Mouse (Mus musculus): ENCODE data around the gene Olfr629. TPM values are rescaled to one million over a fixed set of nuclear protein-coding genes. Genes with fewer than 3 reads are reported as not detected.
"Not testable (repeated sequence)": the region's sequence is repeated elsewhere in the genome, so short reads cannot be mapped to it uniquely, and the experiment has no call there.

Gene Olfr629
- polyA plus RNA-seq, 1 experiment from 2014 or later: not detected

DNA sequence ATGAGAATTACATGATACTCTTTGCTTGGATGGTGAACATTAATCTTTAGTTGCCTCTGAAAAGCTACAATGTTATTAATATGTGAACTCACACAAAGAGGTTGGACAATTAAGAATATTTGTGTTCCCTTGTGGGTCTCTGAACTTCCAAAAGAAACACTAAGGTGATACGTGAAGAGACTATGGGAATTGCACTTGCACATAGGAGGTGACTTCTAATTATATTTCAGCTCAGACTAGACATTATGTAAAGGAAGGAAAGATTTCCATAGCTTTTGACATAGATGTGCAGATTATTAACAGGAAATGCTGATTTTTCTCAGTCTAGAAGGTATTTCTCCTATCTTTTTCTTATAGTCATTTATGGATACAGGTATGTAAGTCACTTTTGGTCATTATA is 14.7 kb downstream of the Olfr629 start, which contains the start of gene Olfr628:
Gene Olfr628, plus strand, starts transcription at position 301 of the 400 bp plus-strand sequence.
- no peak within 1 kb of the TSS for H3K4me3 ChIP-seq (ENCODE audit: low read depth, low read length)
- no peaks in the 10 kb centered on the region for H3K4me1 ChIP-seq (replicated peaks; ENCODE audit: control insufficient read depth, insufficient read depth, low read length)
- DNase-seq (ENCODE audit: low spot score): no peak
- H3K9ac ChIP-seq (ENCODE audit: low read depth, low read length): no peak within 1 kb of the TSS
- no peak for ATAC-seq (replicated peaks; ENCODE audit: low FRiP score)
- H3K4me2 ChIP-seq: no peak within 1 kb of the TSS
- no peak within 1 kb of the TSS for H3K27ac ChIP-seq (ENCODE audit: low read depth, low read length)
- H3K27me3 ChIP-seq (replicated peaks; ENCODE audit: control insufficient read depth, insufficient read depth, low read length): no peaks in the 10 kb centered on the region
- 87% methylated on average over 1 of the region's 1 CpGs for WGBS
- no peaks in the 10 kb centered on the region for H3K36me3 ChIP-seq (ENCODE audit: control insufficient read depth, insufficient read depth, low read length)
- no peaks in the 10 kb centered on the region for H3K9me3 ChIP-seq (ENCODE audit: control insufficient read depth, low read length)

GRCm38 (mm10) chr7:103716398-103716797 is 28.3 kb downstream of the Olfr629 start:
- ATAC-seq (replicated peaks; ENCODE audit: low FRiP score); DNase-seq (ENCODE audit: low spot score); H3K9ac ChIP-seq (ENCODE audit: low read depth, low read length); H3K36me3 ChIP-seq (ENCODE audit: control insufficient read depth, insufficient read depth, low read length); H3K27ac ChIP-seq (ENCODE audit: low read depth, low read length); H3K9me3 ChIP-seq (ENCODE audit: control insufficient read depth, low read length); H3K4me2 ChIP-seq; H3K4me1 ChIP-seq (replicated peaks; ENCODE audit: control insufficient read depth, insufficient read depth, low read length); H3K4me3 ChIP-seq (ENCODE audit: low read depth, low read length); H3K27me3 ChIP-seq (replicated peaks; ENCODE audit: control insufficient read depth, insufficient read depth, low read length): not testable (repeated sequence)
- 92% methylated on average over 1 of the region's 1 CpGs for WGBS

DNA sequence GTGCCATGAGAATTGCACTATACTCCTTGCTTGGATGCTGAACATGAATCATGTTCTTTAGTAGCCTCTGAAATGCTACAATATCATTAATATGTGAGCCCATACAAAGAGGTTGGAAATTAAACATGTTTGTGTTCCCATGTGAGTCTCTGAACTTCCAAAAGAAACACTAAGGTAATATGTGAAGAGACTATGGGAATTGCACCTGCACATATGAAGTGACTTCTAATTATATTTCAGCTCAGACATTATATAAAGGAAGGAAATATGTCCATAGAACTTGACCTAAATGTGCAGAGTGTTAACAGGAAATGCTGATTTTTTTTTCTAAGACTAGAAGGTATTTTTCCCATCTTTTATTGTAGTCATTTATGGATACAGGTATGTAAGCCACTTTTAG is 30.4 kb downstream of the Olfr629 start, which contains the start of gene Olfr243:
Gene Olfr243, plus strand, starts transcription at position 301 of the 400 bp plus-strand sequence.
- Histone ChIP-seq H3K36me3 (ENCODE audit: control insufficient read depth, insufficient read depth, low read length) (no peaks in the 10 kb centered on the region), H3K4me2 (no peak within 1 kb of the TSS), H3K4me1 (replicated peaks; ENCODE audit: control insufficient read depth, insufficient read depth, low read length) (no peaks in the 10 kb centered on the region), H3K27me3 (replicated peaks; ENCODE audit: control insufficient read depth, insufficient read depth, low read length) (no peaks in the 10 kb centered on the region), H3K9ac (ENCODE audit: low read depth, low read length) (no peak within 1 kb of the TSS), H3K27ac (ENCODE audit: low read depth, low read length) (no peak within 1 kb of the TSS), H3K9me3 (ENCODE audit: control insufficient read depth, low read length) (no peaks in the 10 kb centered on the region), H3K4me3 (ENCODE audit: low read depth, low read length) (no peak within 1 kb of the TSS)
- DNase-seq (ENCODE audit: low spot score) (no peak), ATAC-seq (replicated peaks; ENCODE audit: low FRiP score) (no peak)

- 28% methylated on average over 2 of the region's 2 CpGs for WGBS
- peak; percentile 63 for ATAC-seq (replicated peaks; ENCODE audit: low FRiP score)
- no peaks in the 10 kb centered on the region for H3K9me3 ChIP-seq (ENCODE audit: control insufficient read depth, low read length)
- no peak overlapping the region for H3K4me2 ChIP-seq
- no peak for DNase-seq (ENCODE audit: low spot score)
- H3K27me3 ChIP-seq (replicated peaks; ENCODE audit: control insufficient read depth, insufficient read depth, low read length): no peaks in the 10 kb centered on the region
- no peaks in the 10 kb centered on the region for H3K4me1 ChIP-seq (replicated peaks; ENCODE audit: control insufficient read depth, insufficient read depth, low read length)
- no peak overlapping the region for H3K27ac ChIP-seq (ENCODE audit: low read depth, low read length)
- H3K4me3 ChIP-seq (ENCODE audit: low read depth, low read length): no peak overlapping the region
- H3K9ac ChIP-seq (ENCODE audit: low read depth, low read length): no peak overlapping the region
- H3K36me3 ChIP-seq (ENCODE audit: control insufficient read depth, insufficient read depth, low read length): no peaks in the 10 kb centered on the region
These were observed 32.7 kb downstream of the Olfr629 start for GRCm38 (mm10) chr7:103712024-103712423.

DNA sequence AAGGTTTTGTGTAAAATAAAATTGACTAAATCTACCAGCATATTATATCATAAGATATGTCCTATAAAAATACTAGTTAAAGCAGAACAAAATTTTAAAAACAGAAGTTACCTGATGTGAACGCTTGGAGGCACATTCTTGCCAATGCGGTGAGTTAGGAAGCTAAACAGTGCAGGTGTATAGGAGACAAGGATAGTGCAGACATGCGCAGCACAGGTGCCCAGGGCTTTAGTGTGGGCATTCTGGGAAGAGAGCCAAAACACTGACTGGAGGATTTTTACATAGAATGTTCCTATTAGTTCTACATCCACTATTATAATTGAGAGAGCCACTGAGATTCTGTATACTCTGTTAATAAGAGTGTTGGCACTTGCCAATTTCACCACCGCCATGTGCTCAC is 45.3 kb downstream of the Olfr629 start:
- ATAC-seq (replicated peaks; ENCODE audit: low FRiP score): no peak
- Histone ChIP-seq H3K4me3 (ENCODE audit: low read depth, low read length) (no peak overlapping the region), H3K27me3 (replicated peaks; ENCODE audit: control insufficient read depth, insufficient read depth, low read length) (no peaks in the 10 kb centered on the region), H3K4me2 (no peak overlapping the region), H3K27ac (ENCODE audit: low read depth, low read length) (no peak overlapping the region), H3K9ac (ENCODE audit: low read depth, low read length) (no peak overlapping the region), H3K9me3 (ENCODE audit: control insufficient read depth, low read length) (no peaks in the 10 kb centered on the region), H3K36me3 (ENCODE audit: control insufficient read depth, insufficient read depth, low read length) (no peaks in the 10 kb centered on the region), H3K4me1 (replicated peaks; ENCODE audit: control insufficient read depth, insufficient read depth, low read length) (no peaks in the 10 kb centered on the region)
- 85% methylated on average over 4 of the region's 4 CpGs for WGBS
- no peak for DNase-seq (ENCODE audit: low spot score)

Other genes with a start within 250 kb of the Olfr629 start
- gene Olfr609, start 246.9 kb downstream of the Olfr629 start, polyA plus RNA-seq (2014; fragmentation: Nextera tagmentation; extraction: Ambion mirVana): not detected in 2 replicates
- gene Olfr610, start 232.8 kb downstream of the Olfr629 start, polyA plus RNA-seq (2014; fragmentation: Nextera tagmentation; extraction: Ambion mirVana): not detected in 2 replicates
- not detected in 2 replicates for gene Olfr611, start 224.1 kb downstream of the Olfr629 start, polyA plus RNA-seq (2014; fragmentation: Nextera tagmentation; extraction: Ambion mirVana)
- not detected in 2 replicates for gene Olfr612, start 202.2 kb downstream of the Olfr629 start, polyA plus RNA-seq (2014; fragmentation: Nextera tagmentation; extraction: Ambion mirVana)
- not detected in 2 replicates for gene Olfr613, start 196.9 kb downstream of the Olfr629 start, polyA plus RNA-seq (2014; fragmentation: Nextera tagmentation; extraction: Ambion mirVana)
- not detected in 2 replicates for gene Olfr615, start 188.9 kb downstream of the Olfr629 start, polyA plus RNA-seq (2014; fragmentation: Nextera tagmentation; extraction: Ambion mirVana)
- not detected in 2 replicates for gene Olfr616, start 175.8 kb downstream of the Olfr629 start, polyA plus RNA-seq (2014; fragmentation: Nextera tagmentation; extraction: Ambion mirVana)
- not detected in 2 replicates for gene Olfr617, start 171.9 kb downstream of the Olfr629 start, polyA plus RNA-seq (2014; fragmentation: Nextera tagmentation; extraction: Ambion mirVana)
- not detected in 2 replicates for gene Olfr618, start 154.8 kb downstream of the Olfr629 start, polyA plus RNA-seq (2014; fragmentation: Nextera tagmentation; extraction: Ambion mirVana)
- gene Olfr619, start 144.4 kb downstream of the Olfr629 start, polyA plus RNA-seq (2014; fragmentation: Nextera tagmentation; extraction: Ambion mirVana): not detected in 2 replicates
- gene Olfr620, start 132.4 kb downstream of the Olfr629 start, polyA plus RNA-seq (2014; fragmentation: Nextera tagmentation; extraction: Ambion mirVana): not detected in 2 replicates
- gene Olfr622, start 102.2 kb downstream of the Olfr629 start, polyA plus RNA-seq (2014; fragmentation: Nextera tagmentation; extraction: Ambion mirVana): not detected in 2 replicates
- not detected in 2 replicates for gene Olfr623, start 81.2 kb downstream of the Olfr629 start, polyA plus RNA-seq (2014; fragmentation: Nextera tagmentation; extraction: Ambion mirVana)
- gene Olfr624, start 73.8 kb downstream of the Olfr629 start, polyA plus RNA-seq (2014; fragmentation: Nextera tagmentation; extraction: Ambion mirVana): 0.04 TPM in 1 of 2 replicates, not detected in the other
- gene Olfr625-ps1, start 62.2 kb downstream of the Olfr629 start, polyA plus RNA-seq (2014; fragmentation: Nextera tagmentation; extraction: Ambion mirVana): not detected in 2 replicates
- not detected in 2 replicates for gene Olfr243, start 30.3 kb downstream of the Olfr629 start, polyA plus RNA-seq (2014; fragmentation: Nextera tagmentation; extraction: Ambion mirVana)
- not detected in 2 replicates for gene Olfr628, start 14.6 kb downstream of the Olfr629 start, polyA plus RNA-seq (2014; fragmentation: Nextera tagmentation; extraction: Ambion mirVana)
- not detected in 2 replicates for gene Olfr630, start 12.4 kb upstream of the Olfr629 start, polyA plus RNA-seq (2014; fragmentation: Nextera tagmentation; extraction: Ambion mirVana)
- gene Olfr69, start 26.7 kb upstream of the Olfr629 start, polyA plus RNA-seq (2014; fragmentation: Nextera tagmentation; extraction: Ambion mirVana): not detected in 2 replicates
- not detected in 2 replicates for gene Olfr68, start 34.8 kb upstream of the Olfr629 start, polyA plus RNA-seq (2014; fragmentation: Nextera tagmentation; extraction: Ambion mirVana)
- not detected in 2 replicates for gene Olfr67, start 46.9 kb upstream of the Olfr629 start, polyA plus RNA-seq (2014; fragmentation: Nextera tagmentation; extraction: Ambion mirVana)
- 7,398 and 7,943 TPM in 2 replicates for gene Hbb-bt, start 69.1 kb upstream of the Olfr629 start, polyA plus RNA-seq (2014; fragmentation: Nextera tagmentation; extraction: Ambion mirVana)
- gene Hbb-bs, start 83.2 kb upstream of the Olfr629 start, polyA plus RNA-seq (2014; fragmentation: Nextera tagmentation; extraction: Ambion mirVana): 9,439 and 11,024 TPM in 2 replicates
- gene Hbb-bh2, start 95.6 kb upstream of the Olfr629 start, polyA plus RNA-seq (2014; fragmentation: Nextera tagmentation; extraction: Ambion mirVana): not detected in 2 replicates
- gene Hbb-bh1, start 98.2 kb upstream of the Olfr629 start, polyA plus RNA-seq (2014; fragmentation: Nextera tagmentation; extraction: Ambion mirVana): 4,066 and 4,428 TPM in 2 replicates
- gene Hbb-y, start 108.3 kb upstream of the Olfr629 start, polyA plus RNA-seq (2014; fragmentation: Nextera tagmentation; extraction: Ambion mirVana): 15,021 and 16,786 TPM in 2 replicates
- not detected in 2 replicates for gene Olfr66, start 141.3 kb upstream of the Olfr629 start, polyA plus RNA-seq (2014; fragmentation: Nextera tagmentation; extraction: Ambion mirVana)
- not detected in 2 replicates for gene Olfr64, start 149.5 kb upstream of the Olfr629 start, polyA plus RNA-seq (2014; fragmentation: Nextera tagmentation; extraction: Ambion mirVana)
- not detected in 2 replicates for gene Olfr65, start 158.5 kb upstream of the Olfr629 start, polyA plus RNA-seq (2014; fragmentation: Nextera tagmentation; extraction: Ambion mirVana)
- not detected in 2 replicates for gene Olfr631, start 183.9 kb upstream of the Olfr629 start, polyA plus RNA-seq (2014; fragmentation: Nextera tagmentation; extraction: Ambion mirVana)
- gene Olfr632, start 189.4 kb upstream of the Olfr629 start, polyA plus RNA-seq (2014; fragmentation: Nextera tagmentation; extraction: Ambion mirVana): 0.12 TPM in 1 of 2 replicates, not detected in the other
- gene Olfr633, start 199.5 kb upstream of the Olfr629 start, polyA plus RNA-seq (2014; fragmentation: Nextera tagmentation; extraction: Ambion mirVana): not detected in 2 replicates
- gene Olfr635, start 226.2 kb upstream of the Olfr629 start, polyA plus RNA-seq (2014; fragmentation: Nextera tagmentation; extraction: Ambion mirVana): not detected in 2 replicates

Measured in liver, embryonic 11.5 days (tissue).